Mouse (Mus musculus) kidney, postnatal 0 days (tissue): ENCODE data around the gene Cog1. TPM values are rescaled to one million over a fixed set of nuclear protein-coding genes. Genes with fewer than 3 reads are reported as not detected.

Experiments
- ATAC-seq: fragments of 200-750 bp; cut with Nextera tagmentation; replicated peaks from 2 replicates; pipeline ENCODE4 v1.8.0; 2017; ENCODE audit warnings: low read depth, moderate number of reproducible peaks, moderate TSS enrichment, moderate library complexity; ENCODE audit not compliant: low FRiP score
- DNase-seq: peaks from one replicate; pipeline ENCODE4 v3.0.0-alpha.2; 2016; ENCODE audit warnings: low spot score
- H3K27ac ChIP-seq: fragments of 300-500 bp; sonication (generic); 2 replicates; pipeline ENCODE4 v1.5.1; 2014; ENCODE audit warnings: mild to moderate bottlenecking
- H3K27me3 ChIP-seq: fragments of 300-500 bp; sonication (generic); 2 replicates; pipeline ENCODE4 v1.6.1; 2014; ENCODE audit warnings: low read length, mixed read lengths; ENCODE audit not compliant: insufficient read depth
- H3K36me3 ChIP-seq: fragments of 300-500 bp; sonication (generic); 2 replicates; pipeline ENCODE4 v1.6.1; 2014; ENCODE audit warnings: low read length, mixed read lengths; ENCODE audit not compliant: insufficient read depth
- H3K4me1 ChIP-seq: fragments of 300-500 bp; sonication (generic); replicated peaks from 2 replicates; pipeline ENCODE4 v1.6.1; 2014; ENCODE audit warnings: antibody characterized with exemption, low read length, mixed read lengths; ENCODE audit not compliant: insufficient read depth
- H3K4me2 ChIP-seq: fragments of 300-500 bp; sonication (generic); 2 replicates; pipeline ENCODE4 v1.6.1; 2014; ENCODE audit warnings: mild to moderate bottlenecking, low read length, moderate library complexity, mixed read lengths
- H3K4me3 ChIP-seq: fragments of 300-500 bp; sonication (generic); replicated peaks from 2 replicates; pipeline ENCODE4 v1.5.1; 2014; ENCODE audit warnings: low read depth, low read length
- H3K9ac ChIP-seq: fragments of 300-500 bp; sonication (generic); 2 replicates; pipeline ENCODE4 v1.6.1; 2014; ENCODE audit warnings: low read depth, low read length
- H3K9me3 ChIP-seq: fragments of 300-500 bp; sonication (generic); replicated peaks from 2 replicates; pipeline ENCODE4 v1.6.1; 2016; ENCODE audit warnings: low read length, inconsistent platforms, mixed read lengths
- CTCF ChIP-seq: IDR thresholded peaks from 2 replicates; pipeline ENCODE4 v1.5.1; 2016; ENCODE audit warnings: antibody characterized with exemption, low read depth, mild to moderate bottlenecking, moderate library complexity
- WGBS: fragments of 180-500 bp; shearing (Covaris S2); extraction: QIAGEN DNeasy Blood & Tissue Kit; methylation state at CpG from one replicate; pipeline ENCODE4 v1.1.7; 2014; 5-methylcytosine and 5-hydroxymethylcytosine counted together
- polyA plus RNA-seq: library from polyadenylated mRNA; unstranded; fragments of >200 nt; fragmentation: Nextera tagmentation; extraction: Ambion mirVana; gene quantifications from 2 replicates; pipeline ENCODE4 v1.2.1, GENCODE M21; 2015

Cog1 gene
- polyA plus RNA-seq, 1 experiment from 2014 or later: 21.0 TPM

DNA sequence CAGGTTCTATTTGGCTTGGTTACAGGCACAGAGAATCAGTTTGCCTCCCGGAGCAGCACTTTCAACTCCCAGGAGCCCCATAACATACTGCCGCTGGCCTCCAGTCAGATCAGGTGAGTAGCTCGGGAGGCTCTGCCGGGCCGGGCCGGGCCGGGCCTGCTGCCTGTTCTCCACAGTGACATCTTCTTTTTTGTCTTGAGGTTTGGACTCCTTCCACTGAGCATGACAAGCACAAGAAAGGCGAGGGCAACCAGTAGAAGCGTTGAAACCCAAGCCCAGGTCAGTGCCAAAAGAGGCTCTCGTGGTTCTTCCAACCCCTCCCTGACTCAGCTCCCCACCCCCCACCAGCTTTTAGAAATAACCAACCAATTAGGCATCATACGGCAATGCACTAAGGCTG, 12.0 kb downstream of the Cog1 start:
- Histone ChIP-seq H3K27me3 (no peaks in the 10 kb centered on the region), H3K4me2 (no peak overlapping the region), H3K4me3 (no peak overlapping the region), H3K4me1 (no peaks in the 10 kb centered on the region), H3K27ac (no peak overlapping the region), H3K36me3 (peaks cover 54% of the 10 kb centered on the region), H3K9me3 (no peaks in the 10 kb centered on the region), H3K9ac (no peak overlapping the region)
- DNase-seq (no peak), ATAC-seq (no peak)
- 91% methylated on average over 11 of the region's 11 CpGs for WGBS
- TF ChIP-seq CTCF: no peak

DNA sequence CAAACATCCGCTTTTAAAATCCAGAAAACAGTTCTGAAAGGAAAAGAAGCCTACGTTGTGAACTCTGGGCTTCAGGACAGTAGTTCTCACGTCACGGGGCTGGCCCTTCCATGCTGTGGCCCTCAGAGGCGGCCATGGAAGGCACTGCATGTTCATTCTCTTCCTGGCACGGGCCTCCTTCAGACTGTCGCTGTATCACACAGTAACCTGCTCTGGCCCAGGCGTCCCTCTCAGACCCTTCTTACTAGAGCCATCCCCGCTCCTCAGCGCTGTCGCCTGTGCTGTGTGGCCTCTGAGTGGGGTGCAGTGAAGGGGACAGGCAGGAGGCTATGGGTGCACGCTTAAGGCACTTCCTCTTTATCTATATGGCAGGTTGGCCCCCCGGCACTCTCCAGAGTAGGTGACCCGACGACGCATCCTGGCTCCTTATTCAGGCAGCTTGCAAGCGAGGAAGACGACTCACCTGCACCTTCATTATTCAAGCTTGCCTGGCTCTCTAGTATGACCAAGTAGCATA, 12.9 kb downstream of the Cog1 start:
- 94% methylated on average over 18 of the region's 18 CpGs for WGBS
- no peaks in the 10 kb centered on the region; the same call in 1 of the 2 replicates for H3K4me1 ChIP-seq
- no peak for DNase-seq
- no peaks in the 10 kb centered on the region for H3K9me3 ChIP-seq
- H3K36me3 ChIP-seq: peaks cover 44% of the 10 kb centered on the region
- no peak overlapping the region for H3K4me3 ChIP-seq
- H3K27me3 ChIP-seq: no peaks in the 10 kb centered on the region
- ATAC-seq: no peak
- H3K27ac ChIP-seq: no peak overlapping the region
- H3K9ac ChIP-seq: no peak overlapping the region
- no peak overlapping the region for H3K4me2 ChIP-seq
- no peak for TF ChIP-seq CTCF

DNA sequence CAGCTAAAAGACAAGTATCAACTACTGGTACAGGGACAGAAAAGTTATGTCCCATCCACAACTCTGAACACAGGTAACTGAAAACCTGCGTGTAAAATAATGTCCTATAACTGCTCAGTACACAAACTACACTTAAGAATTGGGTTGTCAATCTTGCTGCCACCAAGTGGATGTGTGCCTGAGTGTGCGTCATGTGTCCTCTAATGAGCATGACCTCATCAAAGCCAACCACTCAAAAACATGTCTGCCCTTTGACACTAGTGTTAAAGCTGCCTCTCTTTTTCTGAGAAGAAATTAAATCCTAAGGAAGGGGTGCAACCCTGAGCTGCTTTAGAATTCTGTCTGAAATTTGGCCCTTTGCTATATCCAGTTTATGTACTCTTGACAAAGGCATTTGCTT, 15.3 kb downstream of the Cog1 start:
- H3K4me2 ChIP-seq: no peak overlapping the region
- no peak overlapping the region for H3K9ac ChIP-seq
- no peak overlapping the region for H3K4me3 ChIP-seq
- H3K27ac ChIP-seq: no peak overlapping the region
- no peak for TF ChIP-seq CTCF
- peaks cover 12% of the 10 kb centered on the region for H3K4me1 ChIP-seq
- ATAC-seq (no peak), DNase-seq (no peak)
- 80% methylated on average over 2 of the region's 2 CpGs for WGBS
- H3K36me3 ChIP-seq: peaks cover 26% of the 10 kb centered on the region
- H3K9me3 ChIP-seq: no peaks in the 10 kb centered on the region
- H3K27me3 ChIP-seq: no peaks in the 10 kb centered on the region

DNA sequence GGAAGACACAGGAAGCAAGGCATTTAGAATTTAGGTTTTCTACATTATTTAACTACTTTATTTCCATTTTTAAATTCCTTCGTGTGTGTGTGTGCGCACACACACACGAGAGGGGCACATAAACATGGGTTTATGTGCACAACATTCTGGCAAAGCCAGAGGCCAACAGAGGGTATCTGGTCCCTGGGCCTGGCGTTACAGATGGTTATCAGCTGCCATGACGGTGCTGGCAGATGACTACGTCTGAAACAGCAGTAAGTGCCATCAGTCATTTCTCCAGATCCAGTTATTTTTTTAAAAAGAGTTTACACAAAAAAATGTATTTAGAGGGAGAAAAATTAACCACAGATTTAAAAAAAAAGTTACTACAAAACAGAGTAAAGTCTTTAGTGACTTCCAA, 17.2 kb downstream of the Cog1 start:
- H3K27ac ChIP-seq: peak overlapping the region; percentile 84
- no peak for DNase-seq
- WGBS: 70% methylated on average over 6 of the region's 6 CpGs

GRCm38 (mm10) chr11:113666648-113667047, 17.7 kb downstream of the Cog1 start:
- no peaks in the 10 kb centered on the region for H3K27me3 ChIP-seq
- no peak overlapping the region for H3K4me3 ChIP-seq
- no peak for TF ChIP-seq CTCF
- no peak overlapping the region for H3K9ac ChIP-seq
- peak overlapping the region; percentile 84 for H3K27ac ChIP-seq
- ATAC-seq (peak; percentile 72), DNase-seq (no peak)
- peak overlapping the region; percentile 10; the same call in 1 of the 2 replicates for H3K4me2 ChIP-seq
- 39% methylated on average over 10 of the region's 10 CpGs for WGBS
- H3K36me3 ChIP-seq: peaks cover 20% of the 10 kb centered on the region; the same call in 1 of the 2 replicates
- H3K9me3 ChIP-seq: no peaks in the 10 kb centered on the region
- H3K4me1 ChIP-seq: peaks cover 12% of the 10 kb centered on the region

More for the DNA sequence above, 17.2 kb downstream of the Cog1 start:
- H3K9ac ChIP-seq: no peak overlapping the region
- no peak overlapping the region for H3K4me3 ChIP-seq
- TF ChIP-seq CTCF: no peak
- H3K4me2 ChIP-seq: peak overlapping the region; percentile 10; the same call in 1 of the 2 replicates
- no peak for ATAC-seq
- no peaks in the 10 kb centered on the region for H3K9me3 ChIP-seq
- no peaks in the 10 kb centered on the region for H3K27me3 ChIP-seq
- H3K36me3 ChIP-seq: peaks cover 22% of the 10 kb centered on the region
- peaks cover 12% of the 10 kb centered on the region for H3K4me1 ChIP-seq

GRCm38 (mm10) chr11:113667122-113667521, 18.2 kb downstream of the Cog1 start:
- Histone ChIP-seq H3K36me3 (peaks cover 16% of the 10 kb centered on the region; the same call in 1 of the 2 replicates), H3K27ac (peak overlapping the region; percentile 84), H3K4me3 (no peak overlapping the region), H3K9me3 (no peaks in the 10 kb centered on the region), H3K9ac (no peak overlapping the region), H3K4me2 (peak overlapping the region; percentile 10), H3K27me3 (no peaks in the 10 kb centered on the region), H3K4me1 (peaks cover 12% of the 10 kb centered on the region)
- peak; percentile 88 for ATAC-seq
- WGBS: 49% methylated on average over 2 of the region's 2 CpGs
- no peak for TF ChIP-seq CTCF
- DNase-seq: peak; percentile 59

DNA sequence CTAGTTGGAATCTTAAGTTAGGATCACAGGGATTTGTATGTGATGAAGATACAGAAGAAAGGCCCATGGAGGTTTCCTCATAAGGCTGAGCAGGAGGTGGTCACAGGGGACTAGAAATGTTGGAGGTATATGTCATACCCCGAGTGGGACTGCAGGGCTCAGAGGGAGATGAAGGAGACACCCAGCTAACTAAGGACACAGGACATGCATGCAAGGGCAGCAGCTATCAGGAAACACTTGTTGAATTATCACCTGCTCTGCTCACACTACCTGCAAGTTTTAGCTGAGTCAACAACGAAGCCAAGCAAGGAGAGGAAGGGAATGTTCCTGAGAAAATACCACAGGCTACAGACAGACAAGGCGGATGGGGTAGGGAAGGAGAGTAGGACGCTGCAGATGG, 18.7 kb downstream of the Cog1 start:
- peaks cover 17% of the 10 kb centered on the region for H3K36me3 ChIP-seq
- DNase-seq (no peak), ATAC-seq (no peak)
- H3K27ac ChIP-seq: peak overlapping the region; percentile 84
- no peak overlapping the region for H3K4me2 ChIP-seq
- H3K9me3 ChIP-seq: no peaks in the 10 kb centered on the region
- WGBS: 78% methylated on average over 4 of the region's 4 CpGs
- H3K4me1 ChIP-seq: peaks cover 12% of the 10 kb centered on the region
- no peak overlapping the region for H3K9ac ChIP-seq
- H3K4me3 ChIP-seq: no peak overlapping the region
- TF ChIP-seq CTCF: no peak
- no peaks in the 10 kb centered on the region for H3K27me3 ChIP-seq
